Mouse (Mus musculus): Measurements from ENCODE around the gene Olfr1240. TPM values are rescaled to one million over a fixed set of nuclear protein-coding genes. Genes with fewer than 3 reads are reported as not detected.

The Olfr1240 gene
- polyA plus RNA-seq (2012; rRNA removed) = not detected in 2 replicates

GRCm38 (mm10) chr2:89442900-89443299 lies at the start of gene Olfr1240:
TSS of gene Olfr1240 (minus strand) at chr2:89443000.
- 81% methylated on average over 3 of the region's 3 CpGs for whole genome bisulfite sequencing
- TF ChIP-seq CTCF (conservative IDR thresholded peaks at IDR 0.05; ENCODE audit: insufficient read depth, insufficient read length, low read depth, low read length) = no peak
- TF ChIP-seq POLR2A (IDR thresholded peaks at IDR 0.05; ENCODE audit: low read depth, low read length) = no peak

GRCm38 (mm10) chr2:89487026-89487425 lies 44.2 kb upstream of the Olfr1240 start, which contains the start of gene Olfr1241:
TSS of gene Olfr1241 (minus strand) at chr2:89487126.
- Histone ChIP-seq H3K4me1 (ENCODE audit: control insufficient read depth, insufficient read depth, low read length) (no peaks in the 10 kb centered on the region), H3K27me3 (replicated peaks; ENCODE audit: control insufficient read depth, insufficient read depth, low read length) (no peaks in the 10 kb centered on the region), H3K36me3 (ENCODE audit: control insufficient read depth, insufficient read depth, low read length) (no peaks in the 10 kb centered on the region), H3K27ac (ENCODE audit: insufficient read depth, low read depth, low read length) (no peak within 1 kb of the TSS), H3K4me3 (ENCODE audit: insufficient read depth, low read depth, low read length) (no peak within 1 kb of the TSS)
- no peak for DNase-seq
- TF ChIP-seq CTCF (conservative IDR thresholded peaks at IDR 0.05; ENCODE audit: insufficient read depth, insufficient read length, low read depth, low read length) (no peak), POLR2A (IDR thresholded peaks at IDR 0.05; ENCODE audit: low read depth, low read length) (no peak)

More at GRCm38 (mm10) chr2:89442900-89443299, at the start of gene Olfr1240:
- DNase-seq = no peak
- Histone ChIP-seq H3K4me1 (ENCODE audit: control insufficient read depth, insufficient read depth, low read length) (no peaks in the 10 kb centered on the region), H3K4me3 (ENCODE audit: insufficient read depth, low read depth, low read length) (no peak within 1 kb of the TSS), H3K27ac (ENCODE audit: insufficient read depth, low read depth, low read length) (no peak within 1 kb of the TSS), H3K27me3 (replicated peaks; ENCODE audit: control insufficient read depth, insufficient read depth, low read length) (no peaks in the 10 kb centered on the region), H3K36me3 (ENCODE audit: control insufficient read depth, insufficient read depth, low read length) (no peaks in the 10 kb centered on the region)

GRCm38 (mm10) chr2:89420307-89420706 lies 22.5 kb downstream of the Olfr1240 start, which contains the start of gene Olfr1239:
TSS of gene Olfr1239 (minus strand) at chr2:89420407.
- no peak for DNase-seq
- TF ChIP-seq POLR2A (IDR thresholded peaks at IDR 0.05; ENCODE audit: low read depth, low read length) (no peak), CTCF (conservative IDR thresholded peaks at IDR 0.05; ENCODE audit: insufficient read depth, insufficient read length, low read depth, low read length) (no peak)
- no peaks in the 10 kb centered on the region for H3K4me1 ChIP-seq (ENCODE audit: control insufficient read depth, insufficient read depth, low read length)
- H3K36me3 ChIP-seq (ENCODE audit: control insufficient read depth, insufficient read depth, low read length) = no peaks in the 10 kb centered on the region
- no peak within 1 kb of the TSS for H3K4me3 ChIP-seq (ENCODE audit: insufficient read depth, low read depth, low read length)
- no peak within 1 kb of the TSS for H3K27ac ChIP-seq (ENCODE audit: insufficient read depth, low read depth, low read length)
- H3K27me3 ChIP-seq (replicated peaks; ENCODE audit: control insufficient read depth, insufficient read depth, low read length) = no peaks in the 10 kb centered on the region
- WGBS = 95% methylated on average over 2 of the region's 2 CpGs

GRCm38 (mm10) chr2:89414557-89414956 lies 28.2 kb downstream of the Olfr1240 start:
- TF ChIP-seq POLR2A (IDR thresholded peaks at IDR 0.05; ENCODE audit: low read depth, low read length) (no peak), CTCF (conservative IDR thresholded peaks at IDR 0.05; ENCODE audit: insufficient read depth, insufficient read length, low read depth, low read length) (no peak)
- Histone ChIP-seq H3K36me3 (ENCODE audit: control insufficient read depth, insufficient read depth, low read length) (no peaks in the 10 kb centered on the region), H3K4me1 (ENCODE audit: control insufficient read depth, insufficient read depth, low read length) (no peaks in the 10 kb centered on the region), H3K27ac (ENCODE audit: insufficient read depth, low read depth, low read length) (no peak overlapping the region), H3K27me3 (replicated peaks; ENCODE audit: control insufficient read depth, insufficient read depth, low read length) (no peaks in the 10 kb centered on the region), H3K4me3 (ENCODE audit: insufficient read depth, low read depth, low read length) (no peak overlapping the region)
- DNase-seq = no peak
- 73% methylated on average over 1 of the region's 1 CpGs for WGBS

GRCm38 (mm10) chr2:89409576-89409975 lies 33.2 kb downstream of the Olfr1240 start, which contains the start of gene Olfr1238:
TSS of gene Olfr1238 (minus strand) at chr2:89409676.
- WGBS = 94% methylated on average over 2 of the region's 2 CpGs
- TF ChIP-seq CTCF (conservative IDR thresholded peaks at IDR 0.05; ENCODE audit: insufficient read depth, insufficient read length, low read depth, low read length) (no peak), POLR2A (IDR thresholded peaks at IDR 0.05; ENCODE audit: low read depth, low read length) (no peak)
- Histone ChIP-seq H3K27me3 (replicated peaks; ENCODE audit: control insufficient read depth, insufficient read depth, low read length) (no peaks in the 10 kb centered on the region), H3K27ac (ENCODE audit: insufficient read depth, low read depth, low read length) (no peak within 1 kb of the TSS), H3K4me3 (ENCODE audit: insufficient read depth, low read depth, low read length) (no peak within 1 kb of the TSS), H3K4me1 (ENCODE audit: control insufficient read depth, insufficient read depth, low read length) (no peaks in the 10 kb centered on the region), H3K36me3 (ENCODE audit: control insufficient read depth, insufficient read depth, low read length) (no peaks in the 10 kb centered on the region)
- DNase-seq = no peak

- 75% methylated on average over 1 of the region's 1 CpGs for WGBS
- H3K4me3 ChIP-seq (ENCODE audit: insufficient read depth, low read depth, low read length) = no peak overlapping the region
- TF ChIP-seq POLR2A (IDR thresholded peaks at IDR 0.05; ENCODE audit: low read depth, low read length) (no peak), CTCF (conservative IDR thresholded peaks at IDR 0.05; ENCODE audit: insufficient read depth, insufficient read length, low read depth, low read length) (no peak)
- no peak overlapping the region for H3K27ac ChIP-seq (ENCODE audit: insufficient read depth, low read depth, low read length)
- H3K27me3 ChIP-seq (replicated peaks; ENCODE audit: control insufficient read depth, insufficient read depth, low read length) = no peaks in the 10 kb centered on the region
- no peaks in the 10 kb centered on the region for H3K4me1 ChIP-seq (ENCODE audit: control insufficient read depth, insufficient read depth, low read length)
- H3K36me3 ChIP-seq (ENCODE audit: control insufficient read depth, insufficient read depth, low read length) = no peaks in the 10 kb centered on the region
- no peak for DNase-seq
Measured at GRCm38 (mm10) chr2:89400882-89401281, 41.9 kb downstream of the Olfr1240 start.

Other genes starting within 250 kb of the Olfr1240 start
- gene Olfr1226, start 243.0 kb downstream of the Olfr1240 start, polyA plus RNA-seq (2012; rRNA removed) = not detected in 2 replicates
- not detected in 2 replicates for gene Olfr1228, start 188.9 kb downstream of the Olfr1240 start, polyA plus RNA-seq (2012; rRNA removed)
- not detected in 2 replicates for gene Olfr1229, start 155.0 kb downstream of the Olfr1240 start, polyA plus RNA-seq (2012; rRNA removed)
- gene Olfr1230, start 145.7 kb downstream of the Olfr1240 start, polyA plus RNA-seq (2012; rRNA removed) = not detected in 2 replicates
- gene Olfr1231, start 135.9 kb downstream of the Olfr1240 start, polyA plus RNA-seq (2012; rRNA removed) = not detected in 2 replicates
- gene Olfr1232, start 113.3 kb downstream of the Olfr1240 start, polyA plus RNA-seq (2012; rRNA removed) = not detected in 2 replicates
- gene Olfr1233, start 100.6 kb downstream of the Olfr1240 start, polyA plus RNA-seq (2012; rRNA removed) = not detected in 2 replicates
- not detected in 2 replicates for gene Olfr1234, start 78.1 kb downstream of the Olfr1240 start, polyA plus RNA-seq (2012; rRNA removed)
- gene Olfr1238, start 33.3 kb downstream of the Olfr1240 start, polyA plus RNA-seq (2012; rRNA removed) = not detected in 2 replicates
- gene Olfr1239, start 22.6 kb downstream of the Olfr1240 start, polyA plus RNA-seq (2012; rRNA removed) = not detected in 2 replicates
- not detected in 2 replicates for gene Olfr1241, start 44.1 kb upstream of the Olfr1240 start, polyA plus RNA-seq (2012; rRNA removed)
- gene Olfr1242, start 55.3 kb upstream of the Olfr1240 start, polyA plus RNA-seq (2012; rRNA removed) = not detected in 2 replicates
- not detected in 2 replicates for gene Olfr1243, start 88.5 kb upstream of the Olfr1240 start, polyA plus RNA-seq (2012; rRNA removed)
- gene Olfr1245, start 135.4 kb upstream of the Olfr1240 start, polyA plus RNA-seq (2012; rRNA removed) = not detected in 2 replicates
- gene Olfr1246, start 150.2 kb upstream of the Olfr1240 start, polyA plus RNA-seq (2012; rRNA removed) = not detected in 2 replicates
- not detected in 2 replicates for gene Olfr1247, start 171.1 kb upstream of the Olfr1240 start, polyA plus RNA-seq (2012; rRNA removed)
- not detected in 2 replicates for gene Olfr1248, start 175.2 kb upstream of the Olfr1240 start, polyA plus RNA-seq (2012; rRNA removed)
- not detected in 2 replicates for gene Olfr1249, start 192.0 kb upstream of the Olfr1240 start, polyA plus RNA-seq (2012; rRNA removed)
- gene Olfr1250, start 218.5 kb upstream of the Olfr1240 start, polyA plus RNA-seq (2012; rRNA removed) = not detected in 2 replicates
- gene Olfr1251, start 228.9 kb upstream of the Olfr1240 start, polyA plus RNA-seq (2012; rRNA removed) = not detected in 2 replicates

All from kidney, adult 2 months (tissue).